Mouse (Mus musculus): ENCODE measurements around the gene Lrp5.

DNA sequence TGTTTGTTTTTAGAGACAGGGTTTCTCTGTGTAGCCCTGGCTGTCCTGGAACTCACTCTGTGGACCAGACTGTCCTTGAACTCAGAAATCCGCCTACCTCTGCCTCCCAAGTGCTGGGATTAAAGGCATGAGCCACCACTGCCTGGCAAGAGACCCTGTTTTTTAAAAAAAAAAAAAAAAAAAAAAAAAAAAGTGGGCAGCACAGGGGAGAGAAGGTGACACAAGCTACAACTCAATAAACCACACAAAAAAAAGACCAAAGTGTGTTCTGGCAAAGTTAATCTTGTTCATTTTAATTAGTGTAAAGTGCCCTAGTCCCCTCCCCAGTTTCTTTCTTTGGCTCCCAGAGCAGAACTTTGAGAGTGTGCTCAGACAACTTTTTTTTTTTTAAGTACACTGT is 137.1 kb downstream of the Lrp5 start:
- TF ChIP-seq CTCF (IDR thresholded peaks at IDR 0.05; ENCODE audit: borderline replicate concordance, extremely low read depth, insufficient read depth, insufficient read length), result no peak
- TF ChIP-seq POLR2A (IDR thresholded peaks at IDR 0.05; ENCODE audit: borderline replicate concordance, extremely low read depth, insufficient read depth, insufficient read length, poor library complexity, severe bottlenecking), result no peak

Data from brain, embryonic 14.5 days (tissue).